Mouse (Mus musculus) activated CD4-positive, CD25-positive, alpha-beta regulatory T cell, adult 4 months (primary cell): ENCODE measurements around the gene Fryl. TPM values are rescaled to one million over a fixed set of nuclear protein-coding genes. Genes with fewer than 3 reads are reported as not detected.

Experiments
- ATAC-seq: one replicate; pipeline ENCODE4 v1.8.0; 2017
- polyA plus RNA-seq, 2 experiments: library from polyadenylated mRNA; unstranded; fragments of 100-300 nt; shearing (Covaris generic); gene quantifications; one replicate each; pipeline ENCODE4 v1.2.1; 2017

Gene Fryl
- polyA plus RNA-seq, 2 experiments from 2014 or later, result 90.0 to 92.4 TPM

GRCm38 (mm10) chr5:73156226-73156926 is 100.0 kb downstream of the Fryl start:
- ATAC-seq, result no peak

GRCm38 (mm10) chr5:73153802-73154465 is 102.5 kb downstream of the Fryl start:
- ATAC-seq, result no peak

GRCm38 (mm10) chr5:73152206-73152605 is 104.2 kb downstream of the Fryl start:
- ATAC-seq, result peak; percentile 77

- ATAC-seq, result no peak
These were observed 105.5 kb downstream of the Fryl start for GRCm38 (mm10) chr5:73150877-73151445.

- ATAC-seq, result no peak
These were observed 111.4 kb downstream of the Fryl start for GRCm38 (mm10) chr5:73144987-73145386.

GRCm38 (mm10) chr5:73141712-73142111 is 114.7 kb downstream of the Fryl start:
- no peak for ATAC-seq

GRCm38 (mm10) chr5:73141161-73141560 is 115.3 kb downstream of the Fryl start:
- no peak for ATAC-seq

GRCm38 (mm10) chr5:73137561-73137960 is 118.9 kb downstream of the Fryl start:
- ATAC-seq, result no peak

GRCm38 (mm10) chr5:73135959-73136358 is 120.5 kb downstream of the Fryl start:
- ATAC-seq, result no peak

- no peak for ATAC-seq
These were observed 121.3 kb downstream of the Fryl start for GRCm38 (mm10) chr5:73135131-73135530.

- peak; percentile 73 for ATAC-seq
These were observed 122.6 kb downstream of the Fryl start for GRCm38 (mm10) chr5:73133833-73134185.

- ATAC-seq, result no peak
These were observed 123.2 kb downstream of the Fryl start for GRCm38 (mm10) chr5:73132998-73133832.

GRCm38 (mm10) chr5:73130984-73131383 is 125.4 kb downstream of the Fryl start:
- no peak for ATAC-seq

GRCm38 (mm10) chr5:73129871-73130270 is 126.5 kb downstream of the Fryl start:
- ATAC-seq, result no peak

- ATAC-seq, result no peak
These were observed 136.3 kb downstream of the Fryl start for GRCm38 (mm10) chr5:73119969-73120725.

- no peak for ATAC-seq
These were observed 136.9 kb downstream of the Fryl start for GRCm38 (mm10) chr5:73119524-73119923.

- ATAC-seq, result no peak
These were observed 137.6 kb downstream of the Fryl start for GRCm38 (mm10) chr5:73118786-73119185.

- ATAC-seq, result no peak
These were observed 141.5 kb downstream of the Fryl start for GRCm38 (mm10) chr5:73114878-73115277.

- ATAC-seq, result no peak
These were observed 144.1 kb downstream of the Fryl start for GRCm38 (mm10) chr5:73112331-73112730.

- ATAC-seq, result no peak
These were observed 152.8 kb downstream of the Fryl start for GRCm38 (mm10) chr5:73103657-73104056.

- no peak for ATAC-seq
These were observed 154.0 kb downstream of the Fryl start for GRCm38 (mm10) chr5:73102342-73102989.

- no peak for ATAC-seq
These were observed 164.2 kb downstream of the Fryl start for GRCm38 (mm10) chr5:73092236-73092635.
